Mouse (Mus musculus) frontal cortex, postnatal 36 days (tissue): Measurements from ENCODE around the gene Igfbp2.

Experiments
- DNase-seq, 2 experiments: peaks; one replicate each; pipeline ENCODE4 v3.0.0; 2022; ENCODE audit warnings: low spot score in 2 of 2

Gene Igfbp2

GRCm38 (mm10) chr1:72855729-72856128, 31.4 kb downstream of the Igfbp2 start:
- no peak for DNase-seq

- DNase-seq = no peak
These were observed 32.1 kb downstream of the Igfbp2 start for GRCm38 (mm10) chr1:72856209-72856909.

DNA sequence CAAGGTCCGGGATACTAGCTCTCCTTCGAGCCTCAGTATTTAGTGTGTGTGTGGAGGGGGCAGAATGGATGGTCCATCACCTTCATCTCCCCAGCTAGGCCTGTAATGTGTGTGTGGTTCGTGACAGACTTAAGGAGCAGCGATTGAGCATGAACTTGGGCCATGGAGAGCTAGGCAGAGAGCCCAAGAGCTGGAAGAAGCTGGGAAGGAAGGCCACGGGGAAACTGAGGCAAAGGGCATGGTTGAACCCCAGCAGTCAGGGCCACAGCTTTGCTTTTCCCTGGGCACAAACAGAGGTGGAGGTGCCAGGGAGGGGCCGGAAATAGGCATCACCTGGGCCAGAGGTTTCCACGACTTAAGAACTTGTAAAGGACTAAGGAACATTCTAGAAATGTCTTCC, 32.8 kb downstream of the Igfbp2 start:
- DNase-seq = no peak

GRCm38 (mm10) chr1:72857631-72858030, 33.3 kb downstream of the Igfbp2 start:
- DNase-seq = no peak

DNA sequence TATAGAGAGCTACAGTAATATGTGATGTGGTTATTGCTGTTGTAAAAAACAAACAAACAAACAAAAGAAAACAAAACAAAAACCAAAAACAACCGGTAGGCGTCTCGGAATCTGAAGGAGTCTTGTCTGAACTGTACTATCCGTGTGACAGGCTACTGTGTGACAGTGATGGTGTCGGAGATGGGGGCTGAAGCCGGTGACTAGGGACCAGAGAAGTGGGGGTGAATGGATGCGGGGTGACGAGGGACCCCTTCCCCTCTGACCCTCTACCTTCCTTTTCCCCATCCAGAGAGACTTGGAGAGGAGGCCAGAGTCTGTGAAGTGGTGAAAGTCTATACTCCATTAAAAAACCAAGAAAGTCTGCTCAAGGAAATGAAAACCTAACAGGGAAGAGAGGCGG, 34.0 kb downstream of the Igfbp2 start:
- no peak for DNase-seq

DNA sequence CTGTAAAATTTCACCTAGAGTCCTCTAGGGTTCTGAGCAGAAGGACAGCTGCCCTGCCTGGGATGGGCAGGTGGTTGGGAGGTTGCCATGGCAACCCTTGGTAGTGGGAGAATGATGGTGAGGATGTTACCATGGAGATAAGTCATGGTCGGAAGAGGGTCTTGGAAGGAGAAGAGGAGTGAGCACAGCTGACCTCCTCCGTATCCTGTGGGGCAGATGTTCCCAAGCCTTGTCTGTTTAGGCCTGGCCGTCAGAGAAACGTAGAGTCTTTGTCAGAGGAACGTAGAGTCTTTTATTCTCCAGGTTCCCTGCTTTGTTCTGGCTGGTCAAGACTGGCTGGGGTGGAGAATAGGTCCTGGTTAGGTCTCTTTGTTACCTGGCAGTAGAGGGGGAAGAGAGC, 34.6 kb downstream of the Igfbp2 start:
- DNase-seq = no peak

DNA sequence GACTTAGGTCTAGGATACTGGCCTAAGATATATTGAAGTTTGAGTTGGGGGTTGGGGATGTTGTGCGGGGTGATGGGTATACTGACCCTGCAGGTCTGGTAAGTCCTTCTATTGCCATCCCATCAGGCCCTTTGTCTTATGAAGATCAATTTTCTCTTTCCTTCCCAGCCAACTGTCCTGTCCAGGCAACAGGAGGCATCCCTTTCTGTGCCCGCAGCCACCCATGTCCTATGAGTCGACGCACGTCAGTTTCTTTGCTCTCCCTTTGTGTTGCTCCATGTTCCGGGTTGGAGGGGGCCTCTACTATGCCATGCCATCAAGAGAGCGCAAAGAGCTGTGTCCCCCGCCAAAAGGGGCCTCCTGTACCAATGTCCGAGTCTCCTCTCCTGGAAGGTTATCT, 35.7 kb downstream of the Igfbp2 start:
- no peak for DNase-seq

DNA sequence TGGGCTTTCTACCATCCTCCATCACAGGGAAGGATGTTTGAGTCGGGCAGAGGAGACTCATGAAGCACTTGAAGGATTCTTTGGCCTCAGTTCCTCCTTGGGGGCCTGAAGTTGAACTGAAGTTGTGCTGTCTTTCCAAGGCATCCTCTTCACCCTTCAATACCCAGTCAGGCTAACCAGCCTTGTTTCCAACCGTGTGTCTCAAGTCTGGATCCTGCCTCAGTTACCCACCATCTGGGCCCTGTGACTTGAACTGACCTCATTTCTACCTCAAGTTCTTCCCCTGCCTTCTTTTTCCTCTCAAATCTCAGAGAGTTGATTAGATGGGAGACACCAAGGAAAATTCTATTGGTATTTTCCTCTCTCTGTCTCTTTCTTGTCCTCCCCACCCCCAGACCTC, 36.2 kb downstream of the Igfbp2 start:
- DNase-seq = no peak

DNA sequence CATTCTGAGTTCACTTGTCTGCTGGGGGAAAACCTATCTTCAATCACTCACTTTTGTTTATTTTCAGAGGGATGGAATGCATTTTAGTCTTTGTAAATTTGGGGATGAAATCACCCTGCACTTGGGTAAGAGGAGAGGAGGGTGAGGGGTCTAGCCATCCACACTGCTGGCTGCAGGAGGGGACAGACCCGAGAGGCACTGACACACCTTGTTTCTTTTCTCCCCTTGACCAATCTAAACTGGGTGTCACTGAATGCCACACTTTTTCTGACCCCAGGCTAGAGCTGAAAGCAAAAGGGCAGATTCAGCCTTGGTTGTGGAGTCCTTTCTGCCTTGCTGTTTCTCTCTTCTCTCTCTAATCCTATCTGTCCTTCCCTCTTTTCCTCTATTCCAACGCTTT, 37.4 kb downstream of the Igfbp2 start:
- DNase-seq = no peak

DNA sequence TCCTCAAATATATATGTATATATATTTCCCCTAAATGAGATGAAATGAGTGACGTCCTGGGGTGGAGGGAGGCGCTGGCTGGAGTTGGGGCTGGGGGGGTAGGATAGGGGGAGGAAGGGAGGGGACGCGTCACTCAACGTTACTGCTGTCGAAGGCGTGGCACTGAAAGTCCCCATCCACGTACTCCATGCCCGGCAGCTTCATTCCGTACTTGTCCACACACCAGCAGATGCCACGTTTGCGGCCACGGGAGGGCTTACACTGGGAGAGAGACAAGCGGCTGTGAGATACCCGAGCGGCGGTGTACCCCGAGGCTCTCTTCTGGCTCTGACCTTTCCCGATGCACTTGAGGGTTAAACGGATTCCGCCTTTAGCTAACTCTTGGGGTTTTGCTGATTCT, 37.9 kb downstream of the Igfbp2 start:
- no peak for DNase-seq

GRCm38 (mm10) chr1:72863692-72864091, 39.4 kb downstream of the Igfbp2 start:
- DNase-seq = no peak

- DNase-seq = no peak
These were observed 40.0 kb downstream of the Igfbp2 start for GRCm38 (mm10) chr1:72864272-72864671.

DNA sequence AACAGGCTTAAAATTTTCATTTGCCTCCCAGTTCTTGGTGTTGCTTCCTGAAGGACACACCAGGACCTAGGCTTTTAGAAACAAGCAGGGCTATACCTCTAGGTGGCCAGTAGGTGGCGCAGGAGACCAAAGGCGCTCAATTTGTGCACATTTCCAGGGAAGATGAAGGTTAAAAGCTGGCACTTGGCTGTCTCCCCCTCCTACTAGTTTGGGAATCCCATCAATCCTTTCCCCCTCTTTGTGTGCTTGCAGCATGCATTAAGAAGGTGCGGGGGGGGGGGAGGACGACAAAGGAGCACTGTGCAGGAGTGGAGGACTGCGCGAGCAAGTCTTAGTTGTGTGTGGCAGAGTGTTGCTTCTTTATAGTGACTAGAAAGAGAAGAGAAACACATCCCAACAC, 41.6 kb downstream of the Igfbp2 start:
- DNase-seq = peak; percentile 73 to 81

DNA sequence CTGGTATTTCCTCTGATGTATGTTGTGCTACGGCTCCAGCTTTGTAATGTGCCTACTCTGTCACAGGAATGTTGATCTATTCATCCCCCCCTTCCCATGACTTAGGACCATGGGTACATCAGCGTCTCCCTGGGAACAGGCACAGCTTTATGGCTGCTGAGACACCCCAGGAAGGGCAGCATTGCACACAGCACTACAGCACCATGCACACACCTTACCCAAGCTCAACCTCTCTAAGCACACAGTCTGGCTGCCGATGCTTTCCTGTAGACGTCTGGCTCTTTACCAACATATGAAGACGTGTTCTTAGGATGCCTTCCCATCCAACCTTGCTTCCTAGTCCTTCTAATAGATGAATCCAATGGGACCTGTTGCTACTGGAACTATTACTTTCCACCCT, 42.1 kb downstream of the Igfbp2 start:
- DNase-seq = no peak

DNA sequence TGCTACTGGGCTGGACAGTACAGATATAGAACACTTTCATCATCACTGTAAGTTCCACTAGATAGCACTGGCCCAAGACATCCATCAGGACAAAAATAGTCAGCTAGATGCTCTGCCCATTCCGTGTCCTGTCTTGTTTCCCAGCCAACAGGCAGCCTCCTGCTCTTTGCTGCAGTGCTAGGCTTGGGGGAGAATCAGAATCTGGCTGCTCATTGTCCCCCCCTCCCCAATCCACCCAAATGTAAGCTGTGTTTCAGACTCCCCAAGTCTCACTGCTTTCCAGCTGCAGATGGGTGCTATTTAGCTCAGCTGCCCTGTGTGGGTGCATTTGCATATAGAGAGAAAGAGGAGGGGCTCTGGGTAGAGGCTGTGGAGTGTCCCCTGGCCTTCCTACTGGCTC, 43.0 kb downstream of the Igfbp2 start:
- DNase-seq = no peak

DNA sequence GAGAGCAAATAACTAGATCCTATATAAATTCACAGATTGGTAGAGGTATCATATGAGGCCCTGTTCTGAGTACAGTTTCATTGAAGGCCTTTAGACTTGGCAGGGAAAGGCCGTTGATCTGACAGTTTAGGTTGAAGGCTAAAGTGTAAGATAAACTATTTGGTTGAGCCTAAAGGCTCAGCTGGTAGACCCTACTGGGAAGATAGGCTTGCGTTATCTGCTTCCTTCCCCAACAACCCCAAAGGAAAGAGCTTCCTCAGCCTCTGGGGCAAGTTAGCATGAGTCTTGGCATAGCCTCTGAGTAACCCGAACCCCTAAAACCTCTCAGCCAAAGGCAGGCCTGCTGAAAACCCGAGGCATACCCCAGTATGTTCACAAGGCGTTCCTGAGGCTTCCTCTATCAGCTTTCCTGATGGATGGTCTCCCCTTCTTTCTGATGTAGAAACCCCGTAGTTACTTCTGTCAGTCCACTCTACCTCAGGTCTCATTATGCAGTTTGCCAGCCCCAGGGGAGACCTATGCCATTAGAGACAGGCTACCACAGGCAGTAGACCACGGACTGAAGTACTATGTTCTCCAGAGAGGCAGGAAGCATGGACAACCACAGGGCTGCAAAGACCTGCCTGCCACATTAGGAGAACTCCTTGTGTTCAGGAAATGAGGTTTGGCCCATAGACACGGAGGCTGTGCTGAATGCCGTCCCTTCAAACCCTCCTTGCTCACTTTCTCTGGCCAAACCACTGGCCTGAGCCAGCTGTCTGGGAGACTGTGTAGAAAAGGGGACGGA, 44.3 kb downstream of the Igfbp2 start:
- no peak for DNase-seq

DNA sequence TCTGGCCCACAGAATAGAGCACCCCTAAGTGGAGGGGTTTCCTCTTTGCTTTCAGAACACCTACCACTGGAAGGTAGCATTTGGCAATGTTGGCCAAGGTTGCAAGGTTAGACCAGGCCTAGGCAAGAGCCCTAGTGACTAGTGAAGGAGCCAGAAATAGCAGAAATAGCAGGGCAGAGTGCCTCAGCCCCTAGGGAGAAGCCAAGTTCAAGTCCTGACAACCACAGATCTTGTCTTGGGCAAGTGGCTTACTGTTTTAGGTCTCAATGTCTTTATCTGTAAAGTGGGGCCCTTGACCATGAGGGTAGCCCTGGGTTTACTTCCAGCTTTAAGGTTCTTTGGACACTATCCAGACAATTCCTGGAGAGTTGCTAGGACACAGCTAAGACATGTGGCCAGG, 45.0 kb downstream of the Igfbp2 start:
- DNase-seq = no peak

GRCm38 (mm10) chr1:72869681-72870614, 45.6 kb downstream of the Igfbp2 start:
- DNase-seq = peak; percentile 68 to 70

GRCm38 (mm10) chr1:72870615-72871336, 46.5 kb downstream of the Igfbp2 start:
- DNase-seq = peak; percentile 92

- no peak for DNase-seq
These were observed 47.0 kb downstream of the Igfbp2 start for GRCm38 (mm10) chr1:72871337-72871696.

- peak; percentile 53 to 83 for DNase-seq
These were observed 47.6 kb downstream of the Igfbp2 start for GRCm38 (mm10) chr1:72871697-72872411.
